Mouse (Mus musculus) mouse trophoblast stem cell (cell line): ENCODE measurements around the gene Papss1.

ENCODE experiments used
- in situ Hi-C, 2 experiments: fragments of 300-500 bp; cut with MseI, MboI; formaldehyde crosslinking; loops; 2 replicates in 1 of 2; 3 replicates in 1 of 2; pipeline ENCODE4 v1.15.1; 2025

Papss1 gene

GRCm38 (mm10) chr3:131581096-131581495 is 16.5 kb downstream of the Papss1 start:
- in situ Hi-C loops: no loop called here

GRCm38 (mm10) chr3:131586818-131587217 is 22.2 kb downstream of the Papss1 start:
- in situ Hi-C loops: no loop called here

GRCm38 (mm10) chr3:131587959-131588358 is 23.4 kb downstream of the Papss1 start:
- in situ Hi-C loops: no loop called here

GRCm38 (mm10) chr3:131593143-131593798 is 28.7 kb downstream of the Papss1 start:
- in situ Hi-C loops: no loop called here

GRCm38 (mm10) chr3:131594361-131594760 is 29.8 kb downstream of the Papss1 start:
- in situ Hi-C loops: no loop called here

- in situ Hi-C loops: no loop called here
Measured at GRCm38 (mm10) chr3:131595546-131596245, 31.1 kb downstream of the Papss1 start.

GRCm38 (mm10) chr3:131600726-131601125 is 36.2 kb downstream of the Papss1 start:
- in situ Hi-C loops: no loop called here

- in situ Hi-C loops: no loop called here
Measured at GRCm38 (mm10) chr3:131601366-131601765, 36.8 kb downstream of the Papss1 start.

- in situ Hi-C loops: no loop called here
Measured at GRCm38 (mm10) chr3:131602995-131603414, 38.4 kb downstream of the Papss1 start.

- in situ Hi-C loops: no loop called here
Measured at GRCm38 (mm10) chr3:131608112-131608511, 43.5 kb downstream of the Papss1 start.

- in situ Hi-C loops: no loop called here
Measured at GRCm38 (mm10) chr3:131609651-131610050, 45.1 kb downstream of the Papss1 start.

- in situ Hi-C loops: no loop called here
Measured at GRCm38 (mm10) chr3:131610595-131610994, 46.0 kb downstream of the Papss1 start.

GRCm38 (mm10) chr3:131612847-131613246 is 48.3 kb downstream of the Papss1 start:
- in situ Hi-C loops: no loop called here

- in situ Hi-C loops: no loop called here
Measured at GRCm38 (mm10) chr3:131614056-131614455, 49.5 kb downstream of the Papss1 start.

- in situ Hi-C loops: no loop called here
Measured at GRCm38 (mm10) chr3:131618580-131619338, 54.2 kb downstream of the Papss1 start.

GRCm38 (mm10) chr3:131623208-131623607 is 58.6 kb downstream of the Papss1 start:
- in situ Hi-C loops: no loop called here

GRCm38 (mm10) chr3:131624063-131624462 is 59.5 kb downstream of the Papss1 start:
- in situ Hi-C loops: no loop called here

- in situ Hi-C loops: no loop called here
Measured at GRCm38 (mm10) chr3:131627476-131627875, 62.9 kb downstream of the Papss1 start.

- in situ Hi-C loops: no loop called here
Measured at GRCm38 (mm10) chr3:131628265-131628664, 63.7 kb downstream of the Papss1 start.

- in situ Hi-C loops: no loop called here
Measured at GRCm38 (mm10) chr3:131628931-131629330, 64.4 kb downstream of the Papss1 start.

GRCm38 (mm10) chr3:131630407-131631317 is 66.1 kb downstream of the Papss1 start:
- in situ Hi-C loops: no loop called here
